Mouse (Mus musculus) embryonic stem cell, embryonic (primary cell): ENCODE results near the gene Supt20.

Experiments
- CTCF ChIA-PET, 4 experiments: fragments of 300-600 bp in 2 of 4; fragments of 350-600 bp in 2 of 4; sonication (Branson Sonifier 250); formaldehyde crosslinking; loops; one replicate each; lab custom pipeline; 2022; ENCODE audit warnings: inconsistent platforms in 2 of 4; lab: Charles Lee
- POLR2A ChIA-PET, 4 experiments: fragments of 300-600 bp in 2 of 4; fragments of 350-600 bp in 2 of 4; sonication (Branson Sonifier 250); formaldehyde crosslinking; loops; one replicate each; lab custom pipeline; 2022; ENCODE audit warnings: antibody characterized with exemption in 4 of 4, inconsistent platforms in 1 of 4; lab: Charles Lee

Supt20 gene

DNA sequence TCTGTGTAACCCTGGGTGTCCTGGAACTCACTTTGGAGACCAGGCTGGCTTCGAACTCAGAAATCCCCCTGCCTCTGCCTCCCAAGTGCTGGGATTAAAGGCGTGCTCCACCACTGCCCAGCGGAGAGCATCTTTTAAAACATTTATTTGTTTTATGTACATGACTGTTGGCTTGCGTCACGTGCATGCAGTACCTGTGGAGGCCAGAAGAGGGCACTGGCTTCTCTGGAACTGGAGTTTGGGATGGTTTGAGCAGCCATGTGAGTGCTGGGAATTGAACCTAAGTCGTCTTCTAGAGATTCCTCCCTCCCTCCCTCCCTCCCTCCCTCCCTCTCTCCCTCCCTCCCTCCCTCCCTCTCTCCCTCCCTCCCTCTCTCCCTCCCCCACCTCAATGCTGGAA lies 72.9 kb downstream of the Supt20 start:
- CTCF ChIA-PET: interaction anchor here in 2 of 4 experiments (1.0 to 2.4 kb wide), 5 partner anchors 16 to 44 kb away, joined by 3 to 13 read pairs (median 4); no protein-coding TSS in a partner anchor
- POLR2A ChIA-PET: interaction anchor here in 3 of 4 experiments (0.5 to 1.9 kb wide), 11 partner anchors 10 to 51 kb away, joined by 3 to 7 read pairs (median 3); partner anchors contain the start of gene Smad9 (in 1 of the 3)

DNA sequence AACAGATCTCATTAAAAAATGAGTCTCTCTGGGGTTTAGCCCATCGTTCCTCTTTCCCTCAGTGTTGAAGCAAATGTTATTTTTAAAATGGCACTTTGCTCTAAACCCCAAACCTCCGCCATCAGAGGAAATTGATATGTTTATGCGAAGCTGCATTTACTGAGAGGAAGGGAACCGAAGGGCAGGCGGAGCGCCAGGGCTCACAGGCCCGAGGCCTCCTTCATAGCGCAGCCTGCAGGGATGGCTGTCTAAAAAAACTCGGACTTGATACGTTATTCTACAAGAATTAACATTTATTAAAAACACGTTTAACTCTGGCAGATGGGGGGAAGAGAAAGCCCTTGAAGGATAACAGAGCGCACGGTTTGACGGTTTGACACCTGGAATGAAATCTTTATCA lies 73.4 kb downstream of the Supt20 start:
- ChIA-PET CTCF (interaction anchor here in 2 of 4 experiments (0.6 to 1.0 kb wide), 2 partner anchors 32 to 976 kb away, joined by 3 to 4 read pairs; no protein-coding TSS in a partner anchor), POLR2A (interaction anchor here in 2 of 4 experiments (0.7 to 1.5 kb wide), 7 partner anchors 10 to 31 kb away, joined by 3 to 5 read pairs (median 3); partner anchors contain the start of genes Alg5 (in 1 of the 2), Exosc8 (in 1 of the 2) and Smad9 (in 1 of the 2))

DNA sequence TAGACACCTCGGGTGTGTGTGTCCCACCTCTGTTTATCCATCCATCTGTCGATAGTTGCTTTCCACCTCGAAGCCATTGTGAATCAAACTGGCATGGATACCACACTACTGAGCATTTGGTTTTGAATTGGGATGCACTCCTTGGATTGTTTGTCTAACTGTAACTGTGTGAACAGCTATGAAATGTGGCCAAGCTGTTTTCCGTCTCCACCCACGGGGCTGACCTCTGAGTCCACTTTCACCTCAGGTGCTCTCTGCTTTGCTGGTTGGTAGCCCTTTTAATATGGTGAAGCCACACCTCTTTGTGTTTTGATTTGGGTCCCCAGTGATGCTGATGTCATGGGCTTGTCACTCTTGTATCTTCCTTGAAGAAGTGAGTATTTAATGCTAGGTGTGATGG lies 74.2 kb downstream of the Supt20 start:
- POLR2A ChIA-PET: interaction anchor here in 2 of 4 experiments (0.6 to 1.5 kb wide), 5 partner anchors 11 to 74 kb away, joined by 3 to 5 read pairs (median 3); partner anchors contain the start of genes Alg5 (in 1 of the 2), Exosc8 (in 1 of the 2) and Smad9 (in 1 of the 2)
- CTCF ChIA-PET: interaction anchor here in 1 of 4 experiments (0.6 kb wide), 1 partner anchor 976 kb away, joined by 3 read pairs; no protein-coding TSS in a partner anchor

DNA sequence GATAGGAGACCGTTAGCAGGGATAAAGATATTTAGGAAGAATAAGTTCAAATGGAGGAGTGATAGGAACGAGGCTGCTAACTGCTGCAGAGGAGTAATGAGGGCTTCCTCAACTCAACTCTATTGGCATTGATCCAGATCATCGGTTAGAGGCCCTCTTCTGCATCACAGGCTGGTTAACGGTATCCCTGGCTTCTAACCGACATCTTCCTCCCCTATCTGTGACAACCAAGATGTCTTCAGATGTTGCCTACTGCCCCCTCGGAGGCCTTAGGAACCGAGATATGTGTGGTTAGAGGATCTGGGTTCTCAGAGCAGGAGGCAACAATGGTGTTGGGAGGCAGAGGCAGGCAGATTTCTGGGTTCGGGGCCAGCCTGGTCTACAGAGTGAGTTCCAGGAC lies 76.0 kb downstream of the Supt20 start:
- POLR2A ChIA-PET: no interaction called here
- CTCF ChIA-PET: no interaction called here

DNA sequence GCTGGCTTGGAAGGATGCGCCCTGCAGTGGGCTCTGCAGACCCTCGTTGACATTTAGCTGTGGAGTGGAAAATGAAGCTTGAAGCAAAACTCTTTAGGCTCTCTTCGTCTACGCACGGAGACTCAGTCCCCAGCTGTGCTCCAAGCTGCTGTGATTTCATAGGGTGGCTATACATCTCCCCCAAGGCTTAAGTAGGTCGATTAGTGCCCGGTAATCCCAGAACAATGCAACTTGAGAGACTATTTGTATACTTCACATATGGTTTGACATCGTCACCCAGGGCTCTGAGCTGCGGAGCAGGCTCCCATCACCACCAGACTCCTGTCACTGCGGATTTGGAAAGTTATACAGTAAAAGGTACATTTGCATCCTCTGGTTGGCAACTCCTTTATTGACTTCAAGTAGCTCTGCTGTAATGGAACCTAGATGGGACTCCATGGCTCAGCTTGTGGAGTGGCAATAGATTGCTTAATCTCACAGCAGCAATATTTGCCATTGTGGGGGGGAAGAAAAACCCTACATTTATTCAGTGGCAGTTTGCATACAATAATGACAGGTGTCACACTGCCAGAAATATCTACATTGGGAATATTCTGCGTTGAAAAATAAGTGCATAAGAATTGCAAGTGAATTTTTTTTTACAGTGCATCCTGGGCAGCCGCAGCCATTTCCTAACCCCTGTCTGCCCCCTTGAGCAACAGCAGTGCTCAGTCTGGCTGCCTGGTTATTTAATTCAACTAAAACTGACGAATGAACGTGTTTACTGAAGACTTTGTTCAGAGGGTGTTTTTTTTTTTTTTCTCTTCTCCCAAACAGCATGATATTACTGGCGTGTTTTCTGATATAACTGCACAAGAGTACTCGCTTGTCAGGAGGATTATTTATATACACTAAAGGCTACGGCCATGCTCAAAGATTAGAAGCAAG lies 77.0 kb downstream of the Supt20 start:
- CTCF ChIA-PET: interaction anchor here in 1 of 4 experiments (1.0 to 1.4 kb wide), 2 partner anchors 24 to 34 kb away, joined by 4 to 5 read pairs; partner anchors contain the start of genes Alg5 and Exosc8
- POLR2A ChIA-PET: interaction anchor here in 1 of 4 experiments (0.7 kb wide), 1 partner anchor 281 kb away, joined by 3 read pairs; no protein-coding TSS in a partner anchor

DNA sequence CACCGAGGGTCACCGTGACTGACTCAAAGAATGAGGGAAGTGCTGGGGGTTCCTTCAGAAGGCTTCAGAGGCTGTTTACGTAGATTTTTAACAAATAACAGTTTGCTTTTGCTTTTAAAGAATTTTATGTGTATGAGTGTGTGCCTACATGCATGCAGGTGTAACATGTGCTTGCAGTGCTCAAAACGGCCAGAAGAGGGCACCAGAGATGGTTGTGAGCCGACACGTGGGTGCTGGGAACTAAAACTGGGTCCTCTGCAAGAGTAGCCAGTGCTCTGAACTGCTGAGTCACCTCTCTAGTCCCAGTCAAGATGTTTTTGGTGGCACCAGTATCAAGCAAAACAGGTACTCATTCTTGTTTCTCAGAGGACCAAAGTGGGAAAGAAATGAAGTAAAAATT lies 81.0 kb downstream of the Supt20 start:
- CTCF ChIA-PET: interaction anchor here in 2 of 4 experiments (0.6 to 1.7 kb wide), 4 partner anchors 8 to 1690 kb away, joined by 3 to 8 read pairs (median 3); no protein-coding TSS in a partner anchor
- POLR2A ChIA-PET: interaction anchor here in 1 of 4 experiments (1.2 kb wide), 1 partner anchor 8 kb away, joined by 4 read pairs; no protein-coding TSS in a partner anchor

DNA sequence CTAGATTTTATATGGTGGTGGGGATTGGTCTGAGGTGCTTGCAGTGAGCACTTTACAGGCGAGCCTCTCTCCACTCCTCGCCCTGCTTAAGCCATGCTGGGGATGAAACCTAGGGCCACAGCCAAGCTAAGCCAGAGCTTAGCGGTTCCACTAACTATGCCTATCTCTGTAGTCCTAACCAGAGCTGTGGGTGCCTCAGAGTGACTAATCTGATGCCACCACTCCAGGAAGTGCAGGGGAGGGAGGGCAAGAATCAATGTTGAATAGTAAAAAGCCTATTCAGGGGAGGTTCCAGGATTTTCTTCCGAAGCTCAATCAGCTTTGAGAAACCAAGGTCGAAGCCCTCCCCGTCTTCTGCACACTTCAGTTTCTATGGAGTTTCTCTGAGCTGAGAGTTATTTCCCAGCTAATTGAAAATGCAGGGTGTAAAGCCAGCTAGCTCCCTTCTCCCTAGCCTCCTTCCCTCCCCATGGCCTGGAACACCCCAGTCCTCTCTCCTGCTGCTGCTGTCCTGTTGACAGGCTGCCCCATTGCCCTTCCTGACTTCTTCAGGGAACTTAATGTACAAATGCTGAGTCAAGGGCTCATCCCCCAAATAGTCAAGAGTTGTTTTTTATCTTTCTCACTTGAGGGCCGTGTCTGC lies 83.5 kb downstream of the Supt20 start:
- CTCF ChIA-PET: interaction anchor here in 2 of 4 experiments (1.1 to 1.2 kb wide), 2 partner anchors 20 to 31 kb away, joined by 3 to 4 read pairs; no protein-coding TSS in a partner anchor
- POLR2A ChIA-PET: interaction anchor here in 2 of 4 experiments (1.0 to 1.1 kb wide), 3 partner anchors 9 to 83 kb away, joined by 3 read pairs; partner anchors contain the start of gene Supt20 (in 1 of the 2)
